Mouse (Mus musculus): Measurements from ENCODE around the gene Spata4. TPM values are rescaled to one million over a fixed set of nuclear protein-coding genes. Genes with fewer than 3 reads are reported as not detected.
A peak's percentile ranks its signal among the peaks of the same experiment; 100 is the strongest.

The Spata4 gene
- polyA plus RNA-seq (2015; fragmentation: Nextera tagmentation; extraction: Ambion mirVana): 0.60 TPM in 1 of 2 replicates, not detected in the other

DNA sequence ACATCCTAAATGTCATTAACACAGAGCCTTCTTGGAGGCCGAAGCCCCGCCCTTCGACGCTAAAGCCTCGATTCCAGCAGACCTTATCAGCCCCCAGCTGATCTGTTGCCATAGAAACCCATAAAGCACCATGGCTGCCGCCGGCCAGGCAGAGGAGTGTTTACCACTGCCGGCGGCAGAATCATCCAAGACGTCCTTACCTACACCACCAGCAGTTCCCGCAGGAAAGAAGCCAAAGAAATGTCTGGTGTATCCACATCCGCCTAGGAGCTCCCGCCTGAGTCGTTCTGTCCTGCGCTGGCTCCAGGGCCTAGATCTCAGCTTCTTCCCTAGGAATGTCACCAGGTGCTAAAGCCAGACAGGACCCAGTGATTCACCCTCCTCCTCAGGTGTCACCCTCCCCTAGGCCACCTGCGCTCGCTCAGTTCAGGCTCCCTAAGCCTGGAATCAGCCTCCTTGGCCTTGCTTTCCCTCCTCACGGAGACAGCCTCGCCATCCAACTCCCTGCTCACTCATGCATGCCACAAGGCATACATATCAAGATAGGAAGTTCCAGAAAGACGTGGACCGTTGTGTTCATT is at the start of gene Spata4:
TSS of gene Spata4 (plus strand) at position 111 of the 581 bp plus-strand sequence.
- H3K27ac ChIP-seq (ENCODE audit: low read length): peak within 1 kb of the TSS; percentile 68
- H3K27me3 ChIP-seq (ENCODE audit: control insufficient read depth, insufficient read depth, low read depth, low read length): no peaks in the 10 kb centered on the region
- peak; percentile 94 for ATAC-seq

DNA sequence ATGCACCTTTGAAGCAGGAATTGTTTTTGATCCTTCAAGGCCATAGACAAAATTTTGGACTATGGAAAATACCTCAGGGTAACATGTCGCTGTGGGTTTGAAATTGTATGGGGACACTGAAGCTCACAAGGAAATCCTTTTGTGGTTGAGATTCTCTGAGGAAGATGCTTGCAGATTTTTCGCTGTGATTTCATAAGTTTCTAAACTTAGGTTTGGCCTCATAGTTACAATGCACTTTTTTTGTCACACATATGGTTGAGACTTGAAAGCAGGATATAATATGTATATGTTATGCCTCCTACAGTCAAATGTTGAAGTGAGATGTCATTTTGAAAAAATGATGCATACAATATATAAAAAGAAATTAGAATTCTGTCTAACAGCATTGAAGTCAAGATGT is 45.7 kb upstream of the Spata4 start:
- no peak overlapping the region for H3K27ac ChIP-seq (ENCODE audit: low read length)
- no peaks in the 10 kb centered on the region for H3K9me3 ChIP-seq (replicated peaks; ENCODE audit: control insufficient read depth, low read length, poor library complexity, severe bottlenecking)
- no peaks in the 10 kb centered on the region for H3K4me1 ChIP-seq (ENCODE audit: control insufficient read depth, insufficient read depth, low read length)
- H3K4me2 ChIP-seq (ENCODE audit: low read length): no peak overlapping the region
- no peak overlapping the region for H3K9ac ChIP-seq (ENCODE audit: low read depth, low read length)
- ATAC-seq: no peak
- no peak overlapping the region for H3K4me3 ChIP-seq (ENCODE audit: low read depth, low read length)
- H3K36me3 ChIP-seq (ENCODE audit: control insufficient read depth, insufficient read depth, low read length): no peaks in the 10 kb centered on the region
- H3K27me3 ChIP-seq (ENCODE audit: control insufficient read depth, insufficient read depth, low read depth, low read length): no peaks in the 10 kb centered on the region
- 90% methylated on average over 2 of the region's 2 CpGs for WGBS

More for the DNA sequence above, at the start of gene Spata4:
- Histone ChIP-seq H3K9me3 (replicated peaks; ENCODE audit: control insufficient read depth, low read length, poor library complexity, severe bottlenecking) (no peaks in the 10 kb centered on the region), H3K36me3 (ENCODE audit: control insufficient read depth, insufficient read depth, low read length) (no peaks in the 10 kb centered on the region), H3K4me3 (ENCODE audit: low read depth, low read length) (peak within 1 kb of the TSS; percentile 32), H3K4me1 (ENCODE audit: control insufficient read depth, insufficient read depth, low read length) (peaks cover 8% of the 10 kb centered on the region), H3K9ac (ENCODE audit: low read depth, low read length) (peak within 1 kb of the TSS; percentile 53), H3K4me2 (ENCODE audit: low read length) (peak within 1 kb of the TSS; percentile 64)
- 3% methylated on average over 21 of the region's 21 CpGs for WGBS

DNA sequence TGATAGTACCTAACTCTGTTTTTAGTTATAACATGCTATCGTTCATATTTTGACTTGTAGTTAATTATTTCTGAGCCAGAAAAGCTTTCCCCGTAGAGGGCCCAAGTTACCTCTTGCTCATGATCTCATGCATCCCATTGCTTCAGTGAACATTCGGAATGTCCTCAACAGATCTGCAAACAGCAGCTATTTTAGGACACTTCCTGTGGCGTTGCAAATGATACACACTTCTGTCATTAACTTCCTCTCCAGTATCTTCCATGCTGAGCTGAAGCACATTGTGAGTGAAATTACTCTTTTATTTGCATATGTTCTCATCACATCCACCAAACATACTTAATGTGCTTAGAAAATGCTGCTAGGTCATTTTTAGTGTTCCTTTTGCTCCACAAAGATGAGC is 38.4 kb upstream of the Spata4 start:
- 87% methylated on average over 4 of the region's 4 CpGs for WGBS
- Histone ChIP-seq H3K9ac (ENCODE audit: low read depth, low read length) (no peak overlapping the region), H3K4me2 (ENCODE audit: low read length) (no peak overlapping the region), H3K27me3 (ENCODE audit: control insufficient read depth, insufficient read depth, low read depth, low read length) (no peaks in the 10 kb centered on the region), H3K4me1 (ENCODE audit: control insufficient read depth, insufficient read depth, low read length) (no peaks in the 10 kb centered on the region), H3K4me3 (ENCODE audit: low read depth, low read length) (no peak overlapping the region), H3K36me3 (ENCODE audit: control insufficient read depth, insufficient read depth, low read length) (no peaks in the 10 kb centered on the region), H3K9me3 (replicated peaks; ENCODE audit: control insufficient read depth, low read length, poor library complexity, severe bottlenecking) (no peaks in the 10 kb centered on the region), H3K27ac (ENCODE audit: low read length) (no peak overlapping the region)
- ATAC-seq: no peak

DNA sequence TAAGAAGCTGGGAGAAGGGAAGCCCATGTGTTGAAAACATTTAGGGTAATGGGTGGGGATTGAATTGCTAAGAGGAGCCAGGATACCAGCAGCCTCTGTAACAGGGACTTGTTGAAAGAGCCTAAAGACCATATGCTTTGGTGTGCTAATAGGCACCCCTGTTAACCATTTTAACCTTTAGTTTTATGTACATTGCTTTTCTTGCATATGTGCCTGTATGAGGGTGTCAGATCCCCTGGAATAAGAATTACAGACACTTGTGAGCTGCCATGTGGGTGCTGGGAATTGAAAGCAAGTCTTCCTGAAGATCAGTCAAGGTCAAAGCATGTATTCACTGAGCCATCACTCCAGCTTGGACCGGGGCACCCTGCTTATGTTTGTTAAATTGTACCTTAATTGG is 35.4 kb upstream of the Spata4 start:
- no peak overlapping the region for H3K27ac ChIP-seq (ENCODE audit: low read length)
- no peaks in the 10 kb centered on the region for H3K36me3 ChIP-seq (ENCODE audit: control insufficient read depth, insufficient read depth, low read length)
- ATAC-seq: no peak
- no peaks in the 10 kb centered on the region for H3K27me3 ChIP-seq (ENCODE audit: control insufficient read depth, insufficient read depth, low read depth, low read length)
- H3K4me2 ChIP-seq (ENCODE audit: low read length): no peak overlapping the region
- no peaks in the 10 kb centered on the region for H3K9me3 ChIP-seq (replicated peaks; ENCODE audit: control insufficient read depth, low read length, poor library complexity, severe bottlenecking)
- H3K4me3 ChIP-seq (ENCODE audit: low read depth, low read length): no peak overlapping the region
- WGBS: 89% methylated on average over 1 of the region's 1 CpGs
- no peaks in the 10 kb centered on the region for H3K4me1 ChIP-seq (ENCODE audit: control insufficient read depth, insufficient read depth, low read length)
- no peak overlapping the region for H3K9ac ChIP-seq (ENCODE audit: low read depth, low read length)

DNA sequence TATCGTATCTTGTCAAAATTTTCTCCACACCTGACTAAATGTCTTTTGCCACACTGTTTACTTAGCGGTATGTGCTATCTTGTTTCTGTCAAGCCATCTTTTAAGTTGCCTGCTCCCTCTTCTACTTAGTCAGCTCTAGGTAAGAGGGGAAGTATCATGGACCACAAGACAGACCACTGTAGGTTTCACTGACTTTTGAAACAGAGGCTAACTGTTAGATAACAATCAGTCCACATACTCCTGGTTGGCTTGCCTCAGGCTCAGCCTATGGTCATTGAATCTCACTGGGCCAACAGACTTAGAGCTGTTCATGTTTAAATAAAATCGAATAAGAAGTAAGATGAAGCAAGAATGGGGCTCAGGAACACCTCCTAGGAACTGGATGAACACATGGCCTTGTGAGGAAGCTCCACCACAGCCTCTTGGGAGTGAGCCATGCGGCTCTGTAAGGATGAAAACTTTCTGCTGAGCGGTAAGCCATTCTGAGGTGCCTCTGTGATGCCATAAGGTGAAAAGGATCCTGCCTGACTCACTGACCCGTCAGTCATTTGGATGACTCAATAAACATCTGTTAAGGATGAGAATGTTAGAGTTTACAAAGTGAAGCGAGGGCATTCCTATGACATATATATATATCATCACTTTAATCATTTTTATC is 34.8 kb upstream of the Spata4 start:
- Histone ChIP-seq H3K27ac (ENCODE audit: low read length) (no peak overlapping the region), H3K4me1 (ENCODE audit: control insufficient read depth, insufficient read depth, low read length) (no peaks in the 10 kb centered on the region), H3K36me3 (ENCODE audit: control insufficient read depth, insufficient read depth, low read length) (no peaks in the 10 kb centered on the region), H3K9me3 (replicated peaks; ENCODE audit: control insufficient read depth, low read length, poor library complexity, severe bottlenecking) (no peaks in the 10 kb centered on the region), H3K4me2 (ENCODE audit: low read length) (no peak overlapping the region), H3K9ac (ENCODE audit: low read depth, low read length) (no peak overlapping the region), H3K4me3 (ENCODE audit: low read depth, low read length) (no peak overlapping the region), H3K27me3 (ENCODE audit: control insufficient read depth, insufficient read depth, low read depth, low read length) (no peaks in the 10 kb centered on the region)
- 90% methylated on average over 7 of the region's 7 CpGs for WGBS
- no peak for ATAC-seq

DNA sequence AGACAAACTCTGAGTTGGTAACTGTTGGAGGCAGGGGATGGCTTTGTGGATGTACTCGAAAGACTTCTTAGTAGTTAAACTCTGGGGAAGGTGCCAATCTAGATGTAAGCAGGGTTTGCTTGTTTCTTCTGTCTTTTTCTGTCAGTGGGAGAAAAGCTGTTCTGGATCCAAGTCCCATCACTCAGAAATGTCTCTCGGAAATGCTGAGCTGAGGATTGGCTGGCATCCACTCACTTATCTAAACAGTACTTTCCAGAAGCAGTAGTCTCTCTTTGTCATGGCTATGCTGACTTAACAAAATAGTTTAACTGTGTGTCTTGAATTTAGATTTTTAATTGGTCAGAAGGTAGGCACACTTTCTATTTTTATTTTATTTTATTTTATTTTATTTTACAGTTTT is 33.4 kb upstream of the Spata4 start:
- WGBS: 65% methylated on average over 2 of the region's 2 CpGs
- ATAC-seq: no peak

DNA sequence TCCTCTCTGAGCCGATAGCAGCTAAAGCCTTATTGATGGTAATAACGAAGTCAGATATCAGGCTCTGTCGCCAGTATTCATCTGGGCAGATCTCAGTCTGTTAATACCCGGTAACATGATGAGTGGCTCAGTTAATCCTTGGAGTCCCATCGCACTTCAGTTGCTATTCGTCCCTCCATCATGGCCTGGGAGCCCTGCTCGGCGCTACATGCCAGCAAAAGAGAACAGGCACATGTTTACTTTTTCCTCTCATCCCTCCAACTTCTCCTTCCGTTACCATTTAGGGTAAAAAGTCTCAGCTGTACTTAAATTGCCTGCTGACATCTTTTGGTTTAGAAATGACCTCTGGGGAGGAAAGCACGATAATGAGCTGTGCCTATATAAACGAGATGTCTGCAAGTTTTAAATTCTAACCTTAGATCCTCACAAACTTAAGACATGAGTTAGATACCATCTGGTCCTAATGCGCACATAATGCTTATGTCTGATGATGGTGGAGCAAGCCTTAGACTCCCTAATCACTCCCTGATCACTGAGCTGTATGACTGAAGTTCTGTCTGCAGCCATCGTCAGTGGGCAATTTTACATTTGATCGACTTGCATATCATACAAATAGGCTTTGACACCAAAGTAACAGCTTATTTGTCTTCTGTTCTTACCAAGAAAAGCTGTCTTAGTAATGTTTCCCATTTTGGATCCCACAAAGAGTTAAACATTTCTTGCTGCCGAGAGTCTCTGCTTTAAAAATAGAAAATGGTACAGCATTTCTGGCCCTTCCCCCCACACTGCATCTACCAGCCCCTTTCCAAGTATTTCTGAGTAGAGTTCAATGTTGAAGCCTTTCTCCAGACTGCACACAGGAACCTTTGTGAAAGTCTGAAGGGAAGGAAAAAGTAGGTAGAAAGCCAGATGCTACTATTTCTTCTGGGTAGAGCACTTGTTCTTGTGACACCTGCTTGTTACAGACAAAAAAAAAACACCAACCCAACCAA is 29.7 kb upstream of the Spata4 start:
- H3K4me2 ChIP-seq (ENCODE audit: low read length): no peak overlapping the region
- no peaks in the 10 kb centered on the region for H3K36me3 ChIP-seq (ENCODE audit: control insufficient read depth, insufficient read depth, low read length)
- WGBS: 70% methylated on average over 15 of the region's 15 CpGs
- no peaks in the 10 kb centered on the region for H3K4me1 ChIP-seq (ENCODE audit: control insufficient read depth, insufficient read depth, low read length)
- no peaks in the 10 kb centered on the region for H3K9me3 ChIP-seq (replicated peaks; ENCODE audit: control insufficient read depth, low read length, poor library complexity, severe bottlenecking)
- H3K4me3 ChIP-seq (ENCODE audit: low read depth, low read length): no peak overlapping the region
- no peak overlapping the region for H3K9ac ChIP-seq (ENCODE audit: low read depth, low read length)
- H3K27me3 ChIP-seq (ENCODE audit: control insufficient read depth, insufficient read depth, low read depth, low read length): no peaks in the 10 kb centered on the region
- no peak for ATAC-seq
- H3K27ac ChIP-seq (ENCODE audit: low read length): no peak overlapping the region

More for the DNA sequence above, 33.4 kb upstream of the Spata4 start:
- no peak overlapping the region for H3K9ac ChIP-seq (ENCODE audit: low read depth, low read length)
- H3K36me3 ChIP-seq (ENCODE audit: control insufficient read depth, insufficient read depth, low read length): no peaks in the 10 kb centered on the region
- H3K27ac ChIP-seq (ENCODE audit: low read length): no peak overlapping the region
- H3K27me3 ChIP-seq (ENCODE audit: control insufficient read depth, insufficient read depth, low read depth, low read length): no peaks in the 10 kb centered on the region
- no peak overlapping the region for H3K4me2 ChIP-seq (ENCODE audit: low read length)
- H3K4me1 ChIP-seq (ENCODE audit: control insufficient read depth, insufficient read depth, low read length): no peaks in the 10 kb centered on the region
- no peak overlapping the region for H3K4me3 ChIP-seq (ENCODE audit: low read depth, low read length)
- no peaks in the 10 kb centered on the region for H3K9me3 ChIP-seq (replicated peaks; ENCODE audit: control insufficient read depth, low read length, poor library complexity, severe bottlenecking)

DNA sequence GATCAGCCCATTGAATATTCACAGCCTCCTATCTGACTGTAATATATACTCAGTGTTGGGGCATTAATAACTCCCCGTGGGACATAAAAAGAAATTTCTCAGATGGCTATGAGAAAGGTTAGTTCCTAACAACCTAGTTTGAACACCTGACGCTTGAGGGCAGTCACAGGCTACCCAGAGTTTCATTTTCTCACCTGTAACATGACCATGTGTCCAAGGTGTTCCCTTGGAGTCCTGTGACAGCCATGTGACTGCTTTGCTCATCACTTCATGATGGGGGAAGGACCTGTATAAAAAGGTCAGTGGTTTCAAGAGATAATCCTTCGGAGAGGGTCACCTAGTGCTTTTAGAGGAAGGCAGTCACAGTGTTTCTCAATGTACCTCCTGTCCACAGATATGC is 19.1 kb upstream of the Spata4 start:
- Histone ChIP-seq H3K27ac (ENCODE audit: low read length) (no peak overlapping the region), H3K4me1 (ENCODE audit: control insufficient read depth, insufficient read depth, low read length) (no peaks in the 10 kb centered on the region), H3K27me3 (ENCODE audit: control insufficient read depth, insufficient read depth, low read depth, low read length) (no peaks in the 10 kb centered on the region), H3K9ac (ENCODE audit: low read depth, low read length) (no peak overlapping the region), H3K36me3 (ENCODE audit: control insufficient read depth, insufficient read depth, low read length) (no peaks in the 10 kb centered on the region), H3K9me3 (replicated peaks; ENCODE audit: control insufficient read depth, low read length, poor library complexity, severe bottlenecking) (no peaks in the 10 kb centered on the region), H3K4me3 (ENCODE audit: low read depth, low read length) (no peak overlapping the region), H3K4me2 (ENCODE audit: low read length) (no peak overlapping the region)
- no peak for ATAC-seq
- WGBS: 89% methylated on average over 3 of the region's 3 CpGs

DNA sequence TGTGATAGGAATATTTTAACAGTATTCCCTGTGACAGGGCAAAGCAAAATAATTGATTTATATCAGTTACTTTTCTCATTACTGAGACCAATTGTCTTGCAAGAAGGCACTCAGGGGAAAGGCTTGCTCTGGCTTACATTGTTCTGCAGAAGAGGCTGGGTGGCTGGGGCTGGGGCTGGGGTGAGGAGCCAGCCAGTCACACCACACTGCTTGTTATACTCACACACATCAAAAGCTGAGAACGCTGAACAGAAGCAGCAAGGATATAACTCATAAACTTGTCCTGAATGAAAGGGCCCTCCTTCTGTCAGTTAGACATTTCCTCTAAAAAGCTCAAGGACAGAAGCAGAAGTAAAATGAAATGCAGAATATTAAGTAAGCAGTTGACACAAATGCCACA is 17.7 kb upstream of the Spata4 start:
- Histone ChIP-seq H3K4me1 (ENCODE audit: control insufficient read depth, insufficient read depth, low read length) (no peaks in the 10 kb centered on the region), H3K9me3 (replicated peaks; ENCODE audit: control insufficient read depth, low read length, poor library complexity, severe bottlenecking) (no peaks in the 10 kb centered on the region), H3K4me3 (ENCODE audit: low read depth, low read length) (no peak overlapping the region), H3K27me3 (ENCODE audit: control insufficient read depth, insufficient read depth, low read depth, low read length) (no peaks in the 10 kb centered on the region), H3K27ac (ENCODE audit: low read length) (no peak overlapping the region), H3K36me3 (ENCODE audit: control insufficient read depth, insufficient read depth, low read length) (no peaks in the 10 kb centered on the region), H3K4me2 (ENCODE audit: low read length) (no peak overlapping the region), H3K9ac (ENCODE audit: low read depth, low read length) (no peak overlapping the region)
- no peak for ATAC-seq
- 65% methylated on average over 1 of the region's 1 CpGs for WGBS
